Mouse (Mus musculus): ENCODE measurements around the gene Rxfp2. TPM values are rescaled to one million over a fixed set of nuclear protein-coding genes. Genes with fewer than 3 reads are reported as not detected.

The Rxfp2 gene
- total RNA-seq, 2 experiments from 2014 or later = not detected

GRCm38 (mm10) chr5:150106358-150106757, 87.9 kb downstream of the Rxfp2 start:
- DNase-seq = no peak
- intact Hi-C loops (cut with DNase I) = no loop called here

- intact Hi-C loops (cut with DNase I) = no loop called here
- DNase-seq = no peak
These were observed 92.8 kb downstream of the Rxfp2 start for GRCm38 (mm10) chr5:150111236-150111635.

- intact Hi-C loops (cut with DNase I) = no loop called here
- no peak for DNase-seq
These were observed 95.5 kb downstream of the Rxfp2 start for GRCm38 (mm10) chr5:150114007-150114406.

GRCm38 (mm10) chr5:150114778-150115177, 96.3 kb downstream of the Rxfp2 start:
- intact Hi-C loops (cut with DNase I) = loop anchor here (5.0 kb wide), 1 partner anchor 43 kb away; no protein-coding TSS in a partner anchor
- no peak for DNase-seq

- no peak for DNase-seq
- intact Hi-C loops (cut with DNase I) = loop anchor here (5.0 kb wide), 1 partner anchor 42 kb away; no protein-coding TSS in a partner anchor
These were observed 97.0 kb downstream of the Rxfp2 start for GRCm38 (mm10) chr5:150115271-150116092.

- intact Hi-C loops (cut with DNase I) = loop anchor here (5.0 kb wide), 1 partner anchor 41 kb away; no protein-coding TSS in a partner anchor
- no peak for DNase-seq
These were observed 97.9 kb downstream of the Rxfp2 start for GRCm38 (mm10) chr5:150116216-150116905.

- intact Hi-C loops (cut with DNase I) = loop anchor here (5.0 kb wide), 1 partner anchor 40 kb away; no protein-coding TSS in a partner anchor
- no peak for DNase-seq
These were observed 98.4 kb downstream of the Rxfp2 start for GRCm38 (mm10) chr5:150116906-150117216.

GRCm38 (mm10) chr5:150118124-150118454, 99.6 kb downstream of the Rxfp2 start:
- DNase-seq = no peak
- intact Hi-C loops (cut with DNase I) = loop anchor here (5.0 kb wide), 1 partner anchor 39 kb away; no protein-coding TSS in a partner anchor

GRCm38 (mm10) chr5:150118455-150119241, 100.2 kb downstream of the Rxfp2 start, which contains the start of gene Fry:
Fry (plus strand) TSS chr5:150118645.
- intact Hi-C loops (cut with DNase I) = loop anchor here (5.0 kb wide), 1 partner anchor 39 kb away; no protein-coding TSS in a partner anchor

GRCm38 (mm10) chr5:150120676-150121075, 102.2 kb downstream of the Rxfp2 start:
- no peak for DNase-seq
- intact Hi-C loops (cut with DNase I) = no loop called here

More at GRCm38 (mm10) chr5:150118455-150119241, 100.2 kb downstream of the Rxfp2 start, which contains the start of gene Fry:
- DNase-seq = peak; percentile 89 to 93

GRCm38 (mm10) chr5:150122095-150122494, 103.6 kb downstream of the Rxfp2 start:
- no peak for DNase-seq
- intact Hi-C loops (cut with DNase I) = no loop called here

- intact Hi-C loops (cut with DNase I) = no loop called here
- DNase-seq = no peak
These were observed 104.1 kb downstream of the Rxfp2 start for GRCm38 (mm10) chr5:150122571-150122970.

GRCm38 (mm10) chr5:150125920-150126319, 107.4 kb downstream of the Rxfp2 start:
- no peak for DNase-seq
- intact Hi-C loops (cut with DNase I) = no loop called here

GRCm38 (mm10) chr5:150128432-150128831, 110.0 kb downstream of the Rxfp2 start:
- intact Hi-C loops (cut with DNase I) = no loop called here
- no peak for DNase-seq

GRCm38 (mm10) chr5:150130144-150130543, 111.7 kb downstream of the Rxfp2 start:
- no peak for DNase-seq

GRCm38 (mm10) chr5:150131166-150131565, 112.7 kb downstream of the Rxfp2 start:
- intact Hi-C loops (cut with DNase I) = no loop called here
- no peak for DNase-seq

More at GRCm38 (mm10) chr5:150130144-150130543, 111.7 kb downstream of the Rxfp2 start:
- intact Hi-C loops (cut with DNase I) = no loop called here

Other genes with a start within 250 kb of the Rxfp2 start
- gene Fry, start 100.0 kb downstream of the Rxfp2 start, total RNA-seq (2021) = 10 to 100 TPM; 78.8 to 85.5 TPM

Measured in gastrocnemius, postnatal 36 days (tissue).